Mouse (Mus musculus): Measurements from ENCODE around the gene D430042O09Rik. TPM values are rescaled to one million over a fixed set of nuclear protein-coding genes. Genes with fewer than 3 reads are reported as not detected.

Gene D430042O09Rik
- total RNA-seq, 2 experiments from 2014 or later, result 5.3 to 6.2 TPM

DNA sequence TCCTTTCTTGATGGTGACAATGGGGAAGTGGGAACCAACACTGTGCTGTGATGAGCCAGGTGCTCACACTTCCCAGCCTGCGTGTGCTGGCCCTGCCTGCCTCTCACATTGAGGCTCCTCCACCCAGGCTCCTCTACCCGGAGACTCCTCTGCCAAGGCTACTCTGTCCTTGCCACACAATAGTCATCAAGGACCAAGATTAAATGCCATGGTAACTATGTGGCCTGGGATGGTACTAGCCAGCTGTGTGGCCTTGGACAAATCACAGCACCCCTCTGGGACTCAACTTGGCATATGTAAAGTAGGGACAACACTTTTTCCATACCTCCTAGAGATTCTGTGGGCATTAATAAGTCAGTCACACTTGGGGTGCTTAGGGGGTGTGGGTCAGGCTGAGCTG, 192.2 kb downstream of the D430042O09Rik start:
- TF ChIP-seq CTCF (IDR thresholded peaks at IDR 0.05), result no peak
- Histone ChIP-seq H3K27ac (no peak overlapping the region), H3K4me3 (no peak overlapping the region)
- no peak for DNase-seq
- intact Hi-C loops (cut with DNase I), result no loop called here

- no peak for DNase-seq
- Histone ChIP-seq H3K27ac (no peak overlapping the region), H3K4me3 (no peak overlapping the region)
- intact Hi-C loops (cut with DNase I), result no loop called here
- TF ChIP-seq CTCF (IDR thresholded peaks at IDR 0.05), result no peak
Measured at GRCm38 (mm10) chr7:125900386-125901161, 192.9 kb downstream of the D430042O09Rik start.

DNA sequence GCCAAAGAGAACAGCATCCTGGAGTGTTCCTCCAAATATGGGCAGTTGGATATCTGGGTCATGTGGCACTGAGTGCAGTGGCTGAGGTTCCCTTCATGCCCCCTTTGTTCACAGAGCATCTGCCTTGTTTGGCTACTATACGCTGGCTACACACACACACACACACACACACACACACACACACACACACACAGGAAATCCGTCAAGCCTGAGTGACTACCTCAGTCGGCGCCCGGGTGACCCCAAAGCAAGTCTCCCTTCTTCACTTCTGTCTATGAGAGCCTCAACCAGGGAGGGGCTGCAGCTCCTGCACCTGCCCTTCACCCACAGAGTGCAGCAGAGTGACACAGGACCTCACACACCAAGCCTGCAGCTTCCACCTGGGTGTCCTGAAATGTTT, 213.1 kb downstream of the D430042O09Rik start:
- no peak overlapping the region for H3K4me3 ChIP-seq
- TF ChIP-seq CTCF (IDR thresholded peaks at IDR 0.05), result no peak
- DNase-seq, result no peak
- intact Hi-C loops (cut with DNase I), result no loop called here
- no peak overlapping the region for H3K27ac ChIP-seq

GRCm38 (mm10) chr7:125924044-125924443, 216.4 kb downstream of the D430042O09Rik start:
- intact Hi-C loops (cut with DNase I), result no loop called here
- Histone ChIP-seq H3K27ac (no peak overlapping the region), H3K4me3 (no peak overlapping the region)
- no peak for DNase-seq
- TF ChIP-seq CTCF (IDR thresholded peaks at IDR 0.05), result no peak

Other genes starting within 250 kb of the D430042O09Rik start
- 10 to 100 TPM in 1 of 2 experiments, 1 to 10 TPM in 1; 10.0 to 12.0 TPM for gene Nsmce1, start 216.3 kb upstream of the D430042O09Rik start, total RNA-seq (2021)
- gene Il4ra, start 155.8 kb upstream of the D430042O09Rik start, total RNA-seq (2021), result 1 to 10 TPM; 5.1 to 6.5 TPM
- gene Il21r, start 104.5 kb upstream of the D430042O09Rik start, total RNA-seq (2021), result not detected
- 10 to 100 TPM; 34.1 TPM for gene Gtf3c1, start 108 bp upstream of the D430042O09Rik start, total RNA-seq (2021)